8 mouse cellular contexts compared by ENCODE assay signal in genomic region chr1:20311485-20311884, GRCm38 (mm10).
A peak's percentile ranks its signal among the peaks of the same experiment; 100 is the strongest.
DNase-seq lines count a peak whose midpoint lies in the region; ATAC-seq and TF ChIP-seq lines count a peak whose summit lies in the region.

No protein-coding gene starts in this region.

- H3K4me1 ChIP-seq in lung, postnatal 0 days (ENCODE audit: insufficient read depth, low read depth, low read length) = no peaks in the 10 kb centered on the region

- H3K36me3 ChIP-seq in lung, postnatal 0 days (ENCODE audit: insufficient read depth, low read length) = no peaks in the 10 kb centered on the region

- H3K4me2 ChIP-seq in lung, postnatal 0 days (replicated peaks; ENCODE audit: low read depth, low read length) = no peak overlapping the region

- H3K4me3 ChIP-seq in lung, postnatal 0 days (ENCODE audit: low read depth, low read length) = no peak overlapping the region

- DNase-seq in CD4-positive, CD25-positive, alpha-beta regulatory T cell, adult 2 months (ENCODE audit: low read depth, low spot score) = peak; percentile 16
- peak; percentile 67 for DNase-seq in 416B (ENCODE audit: low read depth)
- peak; percentile 26 for DNase-seq in cerebellum, adult 8-10 months
- peak; percentile 56 to 89 for DNase-seq in frontal cortex, adult 2 months (ENCODE audit: extremely low spot score in 1 of 2, low spot score in 1 of 2)
- peak; percentile 77 for DNase-seq in layer of hippocampus, adult 11-12 months (ENCODE audit: low spot score)
- peak; percentile 60 for DNase-seq in lung, postnatal 0 days (ENCODE audit: low spot score)
- DNase-seq in skeletal muscle tissue, adult 2 months (ENCODE audit: low read depth, low spot score) = peak; percentile 18

- WGBS in lung, postnatal 0 days = 2% methylated on average over 2 of the region's 2 CpGs

- no peak for TF ChIP-seq EP300 in lung, postnatal 0 days (IDR thresholded peaks at IDR 0.05)

- peak; percentile 66 for TF ChIP-seq CTCF in lung, postnatal 0 days (IDR thresholded peaks at IDR 0.05)

- H3K27me3 ChIP-seq in lung, postnatal 0 days (replicated peaks; ENCODE audit: insufficient read depth, low read length) = no peaks in the 10 kb centered on the region

- H3K27ac ChIP-seq in lung, postnatal 0 days (ENCODE audit: low read length) = no peak overlapping the region

- no peak for ATAC-seq in CD4-positive, CD25-positive, alpha-beta regulatory T cell, adult 4 months
- ATAC-seq in lung, postnatal 0 days = no peak

- no peak overlapping the region for H3K9ac ChIP-seq in lung, postnatal 0 days (replicated peaks; ENCODE audit: low read depth)

- no peaks in the 10 kb centered on the region for H3K9me3 ChIP-seq in lung, postnatal 0 days (ENCODE audit: low read length)

Comparison
In these comparisons a context has a peak if more than half of its experiments do, and no peak if none do; other contexts are left out.
1. DNase-seq: peak in every context shown above with its lines; median percentile 77 in layer of hippocampus, adult 11-12 months; 72 in frontal cortex, adult 2 months; 67 in 416B; 60 in lung, postnatal 0 days; 26 in cerebellum, adult 8-10 months; 18 in skeletal muscle tissue, adult 2 months; 16 in CD4-positive, CD25-positive, alpha-beta regulatory T cell, adult 2 months.